Mouse (Mus musculus) adrenal gland, postnatal 14 days (tissue): ENCODE measurements at regions not wholly inside any gene's neighbourhood (a gene's known extent, or its start where the extent isn't known, plus 50 kb on each side); places are given as distances from the start of the nearest gene placed in this dataset.
"Not testable (repeated sequence)": the region's sequence is repeated elsewhere in the genome, so short reads cannot be mapped to it uniquely, and the experiment has no call there.

Experiments
- DNase-seq: peaks from one replicate; pipeline ENCODE4 v3.0.0; 2021; ENCODE audit warnings: mixed read lengths

- no peak for DNase-seq
Measured at GRCm38 (mm10) chr3:138609749-138610148, 83.8 kb downstream of the Eif4e start.

GRCm38 (mm10) chr3:138612884-138613653 is 87.1 kb downstream of the Eif4e start:
- no peak for DNase-seq

GRCm38 (mm10) chr3:138613680-138614079 is 87.7 kb downstream of the Eif4e start:
- peak; percentile 14 for DNase-seq

GRCm38 (mm10) chr3:138614899-138615298 is 88.9 kb downstream of the Eif4e start:
- DNase-seq, result no peak

- no peak for DNase-seq
Measured at GRCm38 (mm10) chr3:138620263-138620662, 94.3 kb downstream of the Eif4e start.

GRCm38 (mm10) chr3:138624128-138624527 is 98.1 kb downstream of the Eif4e start:
- DNase-seq, result no peak

GRCm38 (mm10) chr3:138626230-138626629 is 100.3 kb downstream of the Eif4e start:
- no peak for DNase-seq

GRCm38 (mm10) chr3:138630231-138630630 is 104.3 kb downstream of the Eif4e start:
- DNase-seq, result no peak

GRCm38 (mm10) chr3:138632086-138632485 is 106.1 kb downstream of the Eif4e start:
- DNase-seq, result no peak

- peak; percentile 58 for DNase-seq
Measured at GRCm38 (mm10) chr3:138642026-138642425, 100.0 kb upstream of the Tspan5 start.

- DNase-seq, result no peak
Measured at GRCm38 (mm10) chr3:138643951-138644285, 98.1 kb upstream of the Tspan5 start.

GRCm38 (mm10) chr3:138644286-138644951 is 97.6 kb upstream of the Tspan5 start:
- peak; percentile 59 for DNase-seq

- DNase-seq, result peak; percentile 76
Measured at GRCm38 (mm10) chr3:138645320-138645719, 96.7 kb upstream of the Tspan5 start.

GRCm38 (mm10) chr3:138649699-138650098 is 92.3 kb upstream of the Tspan5 start:
- no peak for DNase-seq

- DNase-seq, result not testable (repeated sequence)
Measured at GRCm38 (mm10) chr3:138650671-138651070, 91.3 kb upstream of the Tspan5 start.

- no peak for DNase-seq
Measured at GRCm38 (mm10) chr3:138651361-138652205, 90.4 kb upstream of the Tspan5 start.

- no peak for DNase-seq
Measured at GRCm38 (mm10) chr3:138652206-138652605, 89.8 kb upstream of the Tspan5 start.

GRCm38 (mm10) chr3:138652685-138653084 is 89.3 kb upstream of the Tspan5 start:
- DNase-seq, result no peak

GRCm38 (mm10) chr3:138653549-138654246 is 88.3 kb upstream of the Tspan5 start:
- no peak for DNase-seq

GRCm38 (mm10) chr3:138654610-138655371 is 87.2 kb upstream of the Tspan5 start:
- DNase-seq, result peak; percentile 24

- no peak for DNase-seq
Measured at GRCm38 (mm10) chr3:138655479-138655878, 86.5 kb upstream of the Tspan5 start.

- DNase-seq, result no peak
Measured at GRCm38 (mm10) chr3:138662625-138663024, 79.4 kb upstream of the Tspan5 start.
